Mouse (Mus musculus): Measurements from ENCODE around the gene Mphosph9. TPM values are rescaled to one million over a fixed set of nuclear protein-coding genes. Genes with fewer than 3 reads are reported as not detected.
A peak's percentile ranks its signal among the peaks of the same experiment; 100 is the strongest.
"Not testable (repeated sequence)": the region's sequence is repeated elsewhere in the genome, so short reads cannot be mapped to it uniquely, and the experiment has no call there.

Gene Mphosph9
- polyA plus RNA-seq, 1 experiment from 2014 or later: 3.0 TPM

GRCm38 (mm10) chr5:124364173-124364918, 36.6 kb upstream of the Mphosph9 start:
- ATAC-seq: no peak
- TF ChIP-seq CTCF (IDR thresholded peaks at IDR 0.05; ENCODE audit: low read depth) (no peak), EP300 (IDR thresholded peaks at IDR 0.05; ENCODE audit: low read depth) (no peak)

GRCm38 (mm10) chr5:124362982-124363381, 35.2 kb upstream of the Mphosph9 start, which contains the start of gene Cdk2ap1:
Cdk2ap1 (minus strand) TSS chr5:124363082.
- H3K4me2 ChIP-seq (ENCODE audit: low read depth, low read length); H3K4me1 ChIP-seq (ENCODE audit: insufficient read depth); H3K9ac ChIP-seq (replicated peaks); ATAC-seq; H3K27me3 ChIP-seq (ENCODE audit: insufficient read depth, low read length); DNase-seq; H3K4me3 ChIP-seq (ENCODE audit: low read depth, low read length); H3K36me3 ChIP-seq (replicated peaks; ENCODE audit: insufficient read depth, low read length); H3K9me3 ChIP-seq (ENCODE audit: low read length); H3K27ac ChIP-seq (ENCODE audit: low read depth): not testable (repeated sequence)
- 84% methylated on average over 5 of the region's 5 CpGs for WGBS (ENCODE audit: insufficient replicate concordance)

More at GRCm38 (mm10) chr5:124364173-124364918, 36.6 kb upstream of the Mphosph9 start:
- Histone ChIP-seq H3K27ac (ENCODE audit: low read depth) (no peak overlapping the region), H3K4me3 (ENCODE audit: low read depth, low read length) (no peak overlapping the region), H3K4me1 (ENCODE audit: insufficient read depth) (no peaks in the 10 kb centered on the region), H3K36me3 (replicated peaks; ENCODE audit: insufficient read depth, low read length) (peaks cover 5% of the 10 kb centered on the region), H3K27me3 (ENCODE audit: insufficient read depth, low read length) (no peaks in the 10 kb centered on the region), H3K4me2 (ENCODE audit: low read depth, low read length) (no peak overlapping the region), H3K9ac (replicated peaks) (no peak overlapping the region), H3K9me3 (ENCODE audit: low read length) (no peaks in the 10 kb centered on the region)
- 85% methylated on average over 6 of the region's 6 CpGs for WGBS (ENCODE audit: insufficient replicate concordance)
- no peak for DNase-seq

- H3K9me3 ChIP-seq (ENCODE audit: low read length): no peaks in the 10 kb centered on the region
- WGBS (ENCODE audit: insufficient replicate concordance): 76% methylated on average over 2 of the region's 2 CpGs
- H3K27me3 ChIP-seq (ENCODE audit: insufficient read depth, low read length): no peaks in the 10 kb centered on the region
- no peak overlapping the region for H3K27ac ChIP-seq (ENCODE audit: low read depth)
- H3K36me3 ChIP-seq (replicated peaks; ENCODE audit: insufficient read depth, low read length): no peaks in the 10 kb centered on the region
- H3K4me1 ChIP-seq (ENCODE audit: insufficient read depth): no peaks in the 10 kb centered on the region; the same call in 1 of the 2 replicates
- H3K9ac ChIP-seq (replicated peaks): no peak overlapping the region
- TF ChIP-seq EP300 (IDR thresholded peaks at IDR 0.05; ENCODE audit: low read depth): no peak
- TF ChIP-seq CTCF (IDR thresholded peaks at IDR 0.05; ENCODE audit: low read depth): peak; percentile 66
- no peak for ATAC-seq
- H3K4me2 ChIP-seq (ENCODE audit: low read depth, low read length): no peak overlapping the region
- H3K4me3 ChIP-seq (ENCODE audit: low read depth, low read length): no peak overlapping the region
- no peak for DNase-seq
Measured at GRCm38 (mm10) chr5:124359641-124360040, 31.9 kb upstream of the Mphosph9 start.

- no peaks in the 10 kb centered on the region for H3K9me3 ChIP-seq (ENCODE audit: low read length)
- DNase-seq (no peak), ATAC-seq (no peak)
- 61% methylated on average over 3 of the region's 3 CpGs for WGBS (ENCODE audit: insufficient replicate concordance)
- H3K4me3 ChIP-seq (ENCODE audit: low read depth, low read length): no peak overlapping the region
- H3K4me1 ChIP-seq (ENCODE audit: insufficient read depth): peaks cover 19% of the 10 kb centered on the region
- H3K36me3 ChIP-seq (replicated peaks; ENCODE audit: insufficient read depth, low read length): no peaks in the 10 kb centered on the region
- no peaks in the 10 kb centered on the region for H3K27me3 ChIP-seq (ENCODE audit: insufficient read depth, low read length)
- no peak overlapping the region for H3K4me2 ChIP-seq (ENCODE audit: low read depth, low read length)
- H3K9ac ChIP-seq (replicated peaks): no peak overlapping the region
- TF ChIP-seq EP300 (IDR thresholded peaks at IDR 0.05; ENCODE audit: low read depth) (no peak), CTCF (IDR thresholded peaks at IDR 0.05; ENCODE audit: low read depth) (peak; percentile 17; the same call in 1 of the 2 replicates)
- H3K27ac ChIP-seq (ENCODE audit: low read depth): no peak overlapping the region
Measured at GRCm38 (mm10) chr5:124356695-124357094, 28.9 kb upstream of the Mphosph9 start.

- Histone ChIP-seq H3K4me3 (ENCODE audit: low read depth, low read length) (peak overlapping the region; percentile 97), H3K27me3 (ENCODE audit: insufficient read depth, low read length) (no peaks in the 10 kb centered on the region), H3K9ac (replicated peaks) (peak overlapping the region; percentile 97; the same call in 1 of the 2 replicates), H3K9me3 (ENCODE audit: low read length) (no peaks in the 10 kb centered on the region), H3K4me1 (ENCODE audit: insufficient read depth) (peaks cover 28% of the 10 kb centered on the region), H3K27ac (ENCODE audit: low read depth) (no peak overlapping the region), H3K4me2 (ENCODE audit: low read depth, low read length) (peak overlapping the region; percentile 75), H3K36me3 (replicated peaks; ENCODE audit: insufficient read depth, low read length) (no peaks in the 10 kb centered on the region)
- TF ChIP-seq CTCF (IDR thresholded peaks at IDR 0.05; ENCODE audit: low read depth) (no peak), EP300 (IDR thresholded peaks at IDR 0.05; ENCODE audit: low read depth) (no peak)
- DNase-seq (no peak), ATAC-seq (no peak)
- WGBS (ENCODE audit: insufficient replicate concordance): 9% methylated on average over 12 of the region's 12 CpGs
Measured at GRCm38 (mm10) chr5:124355425-124355959, 27.7 kb upstream of the Mphosph9 start.

GRCm38 (mm10) chr5:124354574-124355424, 27.0 kb upstream of the Mphosph9 start:
- Histone ChIP-seq H3K4me3 (ENCODE audit: low read depth, low read length) (peak overlapping the region; percentile 97), H3K9ac (replicated peaks) (peak overlapping the region; percentile 97), H3K27ac (ENCODE audit: low read depth) (peak overlapping the region; percentile 95), H3K36me3 (replicated peaks; ENCODE audit: insufficient read depth, low read length) (0 out of 2 replicates have a peak, but pooled peaks cover under 1% of the 10 kb centered on the region), H3K27me3 (ENCODE audit: insufficient read depth, low read length) (no peaks in the 10 kb centered on the region), H3K9me3 (ENCODE audit: low read length) (no peaks in the 10 kb centered on the region), H3K4me1 (ENCODE audit: insufficient read depth) (peaks cover 28% of the 10 kb centered on the region), H3K4me2 (ENCODE audit: low read depth, low read length) (peak overlapping the region; percentile 75)
- ATAC-seq (peak; percentile 76), DNase-seq (peak; percentile 52)
- TF ChIP-seq CTCF (IDR thresholded peaks at IDR 0.05; ENCODE audit: low read depth) (no peak), EP300 (IDR thresholded peaks at IDR 0.05; ENCODE audit: low read depth) (no peak)
- under 1% methylated on average over 33 of the region's 60 CpGs for WGBS (ENCODE audit: insufficient replicate concordance)

Data from liver, postnatal 0 days (tissue).